Mouse (Mus musculus) MEL (cell line): ENCODE results near the gene Sh3rf3. TPM values are rescaled to one million over a fixed set of nuclear protein-coding genes. Genes with fewer than 3 reads are reported as not detected.

ENCODE experiments used
- DNase-seq: peaks from one replicate; pipeline ENCODE4 v3.0.0; 2011; ENCODE audit warnings: low read depth, low spot score
- H3K27ac ChIP-seq: 2 replicates; pipeline ENCODE4 v1.5.1; 2012; ENCODE audit warnings: low read depth, mild to moderate bottlenecking, control low read depth, low read length, moderate library complexity; ENCODE audit not compliant: control insufficient read depth
- H3K27me3 ChIP-seq, 2 experiments: fragments of 150-350 bp in 1 of 2; sonication (generic) in 1 of 2; 2 replicates each; pipeline ENCODE4 v1.6.1; 2012; ENCODE audit warnings: low read length in 2 of 2, mild to moderate bottlenecking in 2 of 2, improper control_type of control experiment in 1 of 2, moderate library complexity in 1 of 2; ENCODE audit not compliant: insufficient read depth in 2 of 2, control insufficient read depth in 1 of 2
- H3K36me3 ChIP-seq, 2 experiments: 2 replicates each; pipeline ENCODE4 v1.6.1; 2012 to 2014; ENCODE audit warnings: low read length in 2 of 2, improper control_type of control experiment in 1 of 2, inconsistent platforms in 1 of 2, mild to moderate bottlenecking in 1 of 2; ENCODE audit not compliant: insufficient read depth in 2 of 2, control insufficient read depth in 1 of 2
- H3K4me1 ChIP-seq, 2 experiments: fragments of 150-350 bp in 1 of 2; sonication (generic) in 1 of 2; 2 replicates each; pipeline ENCODE4 v1.6.1; 2012; ENCODE audit warnings: low read length in 2 of 2, improper control_type of control experiment in 1 of 2, mild to moderate bottlenecking in 1 of 2; ENCODE audit not compliant: insufficient read depth in 2 of 2, control insufficient read depth in 1 of 2
- H3K4me3 ChIP-seq, 2 experiments: fragments of 150-350 bp in 1 of 2; sonication (generic) in 1 of 2; 2 replicates each; pipeline ENCODE4 v1.5.1; 2012; ENCODE audit warnings: low read depth in 2 of 2, low read length in 2 of 2, mild to moderate bottlenecking in 2 of 2, moderate library complexity in 2 of 2, control low read depth in 1 of 2, improper control_type of control experiment in 1 of 2; ENCODE audit not compliant: control insufficient read depth in 1 of 2, insufficient read depth in 1 of 2
- H3K79me2 ChIP-seq: 2 replicates; pipeline ENCODE4 v1.6.1; 2012; ENCODE audit warnings: mild to moderate bottlenecking, low read length, moderate library complexity; ENCODE audit not compliant: control insufficient read depth, poor library complexity, insufficient read depth
- H3K9ac ChIP-seq: 2 replicates; pipeline ENCODE4 v1.6.1; 2012; ENCODE audit warnings: low read depth, mild to moderate bottlenecking, control low read depth, low read length, moderate library complexity; ENCODE audit not compliant: control insufficient read depth, poor library complexity, severe bottlenecking
- H3K9me3 ChIP-seq: fragments of 150-350 bp; sonication (generic); replicated peaks from 2 replicates; pipeline ENCODE4 v1.6.1; 2012; ENCODE audit warnings: mild to moderate bottlenecking, low read length, improper control_type of control experiment, moderate library complexity; ENCODE audit not compliant: insufficient read depth
- CHD1 ChIP-seq: IDR thresholded peaks from 2 replicates; pipeline ENCODE4 v1.6.1; 2012; ENCODE audit warnings: low read depth, mild to moderate bottlenecking, inconsistent platforms, low read length, improper control_type of control experiment
- CTCF ChIP-seq, 3 experiments: IDR thresholded peaks in 2 of 3; conservative IDR thresholded peaks in 1 of 3; 2 replicates each; pipeline ENCODE4 v1.5.1; 2011 to 2012; ENCODE audit warnings: low read length in 3 of 3, low read depth in 2 of 3, mild to moderate bottlenecking in 2 of 3, improper control_type of control experiment in 1 of 3, inconsistent platforms in 1 of 3, mixed read lengths in 1 of 3, moderate library complexity in 1 of 3; ENCODE audit not compliant: control insufficient read depth in 1 of 3, insufficient read depth in 1 of 3, poor library complexity in 1 of 3, severe bottlenecking in 1 of 3
- ETS1 ChIP-seq: IDR thresholded peaks from 2 replicates; pipeline ENCODE4 v1.6.1; 2012; ENCODE audit warnings: low read depth, mild to moderate bottlenecking, inconsistent platforms, low read length, improper control_type of control experiment, moderate library complexity
- GABPA ChIP-seq: IDR thresholded peaks from 2 replicates; pipeline ENCODE4 v1.6.1; 2012; ENCODE audit warnings: low read depth, mild to moderate bottlenecking, inconsistent platforms, low read length, improper control_type of control experiment, moderate library complexity
- HCFC1 ChIP-seq: IDR thresholded peaks from 2 replicates; pipeline ENCODE4 v1.6.1; 2012; ENCODE audit warnings: low read depth, mild to moderate bottlenecking, inconsistent platforms, low read length, improper control_type of control experiment, moderate library complexity
- JUND ChIP-seq: IDR thresholded peaks from 2 replicates; pipeline ENCODE4 v1.6.1; 2011; ENCODE audit warnings: low read depth, mild to moderate bottlenecking, improper control_type of control experiment, low read length
- MAFK ChIP-seq: IDR thresholded peaks from 2 replicates; pipeline ENCODE4 v1.6.1; 2011; ENCODE audit warnings: low read depth, mild to moderate bottlenecking, low read length, improper control_type of control experiment, borderline replicate concordance
- MAX ChIP-seq: IDR thresholded peaks from 2 replicates; pipeline ENCODE4 v1.6.1; 2011; ENCODE audit warnings: low read length, improper control_type of control experiment
- MAZ ChIP-seq: IDR thresholded peaks from 2 replicates; pipeline ENCODE4 v1.6.1; 2012; ENCODE audit warnings: low read depth, mild to moderate bottlenecking, inconsistent platforms, low read length, improper control_type of control experiment
- MEF2A ChIP-seq: IDR thresholded peaks from 2 replicates; pipeline ENCODE4 v1.6.1; 2014; ENCODE audit warnings: low read depth, mild to moderate bottlenecking, inconsistent platforms, low read length, improper control_type of control experiment; ENCODE audit not compliant: poor library complexity, insufficient replicate concordance, severe bottlenecking; ENCODE audit errors: extremely low read depth
- MYB ChIP-seq: IDR thresholded peaks from 2 replicates; pipeline ENCODE4 v1.6.1; 2011; ENCODE audit warnings: mild to moderate bottlenecking, low read depth, low read length, improper control_type of control experiment
- MYC ChIP-seq: IDR thresholded peaks from 2 replicates; pipeline ENCODE4 v1.6.1; 2011; ENCODE audit warnings: low read depth, mild to moderate bottlenecking, low read length, improper control_type of control experiment, moderate library complexity
- NELFE ChIP-seq: IDR thresholded peaks from 2 replicates; pipeline ENCODE4 v1.6.1; 2011; ENCODE audit warnings: low read depth, low read length, improper control_type of control experiment
- POLR2A ChIP-seq, 2 experiments: IDR thresholded peaks; 2 replicates each; pipeline ENCODE4 v1.6.1; 2011 to 2012; ENCODE audit warnings: low read length in 2 of 2, mild to moderate bottlenecking in 2 of 2, control low read depth in 1 of 2, improper control_type of control experiment in 1 of 2, low read depth in 1 of 2, moderate library complexity in 1 of 2; ENCODE audit not compliant: control insufficient read depth in 1 of 2, insufficient read depth in 1 of 2, poor library complexity in 1 of 2
- RAD21 ChIP-seq: IDR thresholded peaks from 2 replicates; pipeline ENCODE4 v1.6.1; 2011; ENCODE audit warnings: mild to moderate bottlenecking, low read depth, low read length, improper control_type of control experiment
- RCOR1 ChIP-seq: IDR thresholded peaks from 2 replicates; pipeline ENCODE4 v1.6.1; 2012; ENCODE audit warnings: low read depth, mild to moderate bottlenecking, inconsistent platforms, low read length, improper control_type of control experiment
- SMC3 ChIP-seq: IDR thresholded peaks from 2 replicates; pipeline ENCODE4 v1.6.1; 2011; ENCODE audit warnings: low read depth, low read length, improper control_type of control experiment
- TBP ChIP-seq: IDR thresholded peaks from 2 replicates; pipeline ENCODE4 v1.8.0; 2011; ENCODE audit warnings: low read depth, low read length, improper control_type of control experiment
- TCF12 ChIP-seq: IDR thresholded peaks from 2 replicates; pipeline ENCODE4 v1.6.1; 2014; ENCODE audit warnings: low read depth, mild to moderate bottlenecking, inconsistent platforms, low read length, improper control_type of control experiment, moderate library complexity
- UBTF ChIP-seq: IDR thresholded peaks from 2 replicates; pipeline ENCODE4 v1.6.1; 2012; ENCODE audit warnings: low read depth, mild to moderate bottlenecking, inconsistent platforms, low read length, improper control_type of control experiment, moderate library complexity, borderline replicate concordance; ENCODE audit not compliant: insufficient read depth
- USF1 ChIP-seq: IDR thresholded peaks from 2 replicates; pipeline ENCODE4 v1.6.1; 2014; ENCODE audit warnings: low read depth, mild to moderate bottlenecking, inconsistent platforms, low read length, improper control_type of control experiment, moderate library complexity
- USF2 ChIP-seq, 2 experiments: IDR thresholded peaks; 2 replicates each; pipeline ENCODE4 v1.6.1; 2011 to 2012; ENCODE audit warnings: improper control_type of control experiment in 2 of 2, low read length in 2 of 2, borderline replicate concordance in 1 of 2, inconsistent platforms in 1 of 2, low read depth in 1 of 2, mild to moderate bottlenecking in 1 of 2; ENCODE audit not compliant: insufficient read depth in 1 of 2
- ZC3H11A ChIP-seq: IDR thresholded peaks from 2 replicates; pipeline ENCODE4 v1.6.1; 2012; ENCODE audit warnings: low read depth, mild to moderate bottlenecking, inconsistent platforms, low read length, improper control_type of control experiment
- ZKSCAN1 ChIP-seq: IDR thresholded peaks from 2 replicates; pipeline ENCODE4 v1.6.1; 2012; ENCODE audit warnings: low read depth, mild to moderate bottlenecking, inconsistent platforms, low read length, improper control_type of control experiment, moderate library complexity
- ZMIZ1 ChIP-seq: IDR thresholded peaks from 2 replicates; pipeline ENCODE4 v1.6.1; 2012; ENCODE audit warnings: low read depth, mild to moderate bottlenecking, inconsistent platforms, low read length, improper control_type of control experiment, moderate library complexity
- ZNF384 ChIP-seq: IDR thresholded peaks from 2 replicates; pipeline ENCODE4 v1.6.1; 2012; ENCODE audit warnings: low read depth, mild to moderate bottlenecking, inconsistent platforms, low read length, improper control_type of control experiment
- polyA plus RNA-seq, 2 experiments: library from polyadenylated mRNA; stranded (reverse) in 1 of 2; unstranded in 1 of 2; fragments of >175 nt in 1 of 2; fragments of >200 nt in 1 of 2; gene quantifications; 2 replicates each; pipeline versions ENCODE4 v1.2.1 to v1.2.4; 2012; ENCODE audit warnings: low replicate concordance in 2 of 2, low read depth in 1 of 2; ENCODE audit not compliant: insufficient read length in 2 of 2, insufficient read depth in 1 of 2, missing spikeins in 1 of 2
- total RNA-seq: library from RNA; depleted of rRNA; stranded (reverse); fragments of 300-350 nt; gene quantifications from 2 replicates; pipeline ENCODE4 v1.2.3, GENCODE M21; 2012

Gene Sh3rf3
- total and polyA plus RNA-seq, 3 experiments = not detected

DNA sequence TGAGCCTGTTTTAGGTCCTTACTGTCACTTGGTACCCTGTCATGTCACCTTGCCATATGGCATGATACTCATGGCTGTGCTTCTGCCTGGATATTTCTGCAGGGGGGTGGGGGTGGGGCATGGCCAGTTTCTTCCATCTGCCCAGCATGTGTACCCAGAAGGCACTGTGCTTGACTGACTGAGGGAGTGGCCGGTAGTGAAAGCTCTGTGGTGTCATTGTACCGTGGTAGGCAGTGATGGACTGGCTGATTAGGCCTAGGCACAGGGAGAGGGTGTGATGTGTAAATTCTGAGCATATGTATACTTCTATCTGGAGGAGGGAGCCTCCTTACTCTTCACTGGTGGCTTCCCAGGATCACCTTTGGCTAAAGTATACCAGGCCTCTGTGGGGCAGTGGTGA is 51.6 kb downstream of the Sh3rf3 start:
- no peaks in the 10 kb centered on the region for H3K27me3 ChIP-seq
- no peak overlapping the region for H3K4me3 ChIP-seq
- DNase-seq = no peak
- H3K4me1 ChIP-seq = no peaks in the 10 kb centered on the region
- no peaks in the 10 kb centered on the region for H3K79me2 ChIP-seq
- H3K36me3 ChIP-seq = no peaks in the 10 kb centered on the region
- no peak overlapping the region for H3K27ac ChIP-seq
- no peaks in the 10 kb centered on the region for H3K9me3 ChIP-seq
- no peak overlapping the region for H3K9ac ChIP-seq
- no peak for TF ChIP-seq SMC3
- no peak for TF ChIP-seq TCF12
- no peak for TF ChIP-seq RAD21
- TF ChIP-seq ZKSCAN1 = no peak
- no peak for TF ChIP-seq ZNF384
- no peak for TF ChIP-seq MYC
- TF ChIP-seq MAZ = no peak
- no peak for TF ChIP-seq JUND
- no peak for TF ChIP-seq ETS1
- TF ChIP-seq ZMIZ1 = no peak
- TF ChIP-seq GABPA = no peak
- no peak for TF ChIP-seq CHD1
- no peak for TF ChIP-seq MYB
- TF ChIP-seq MAFK = no peak
- no peak for TF ChIP-seq ZC3H11A

DNA sequence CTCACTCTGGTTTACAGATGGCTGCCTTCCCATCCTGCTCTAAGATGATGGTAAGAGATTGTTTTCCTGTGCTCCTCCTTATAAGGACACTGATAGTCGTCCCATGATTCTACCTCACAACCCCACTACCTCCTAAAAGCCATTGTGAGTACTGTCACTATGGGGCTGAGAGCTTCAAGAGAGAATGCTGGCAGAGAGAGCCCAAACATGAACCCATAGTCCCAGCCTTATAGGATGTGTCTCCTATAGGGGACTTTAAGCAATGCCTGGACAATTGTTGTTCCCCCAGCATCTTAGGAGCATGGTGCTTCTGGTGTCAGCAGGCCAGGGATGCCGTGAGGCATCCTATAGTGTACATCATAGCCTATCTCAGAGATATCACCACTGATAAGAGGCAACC is 54.4 kb downstream of the Sh3rf3 start:
- no peaks in the 10 kb centered on the region for H3K36me3 ChIP-seq
- no peaks in the 10 kb centered on the region for H3K9me3 ChIP-seq
- TF ChIP-seq MEF2A = no peak
- no peak for TF ChIP-seq POLR2A (IDR thresholded peaks at IDR 0.05; ENCODE audit: control insufficient read depth in 1 of 2, insufficient read depth in 1 of 2, low read depth in 1 of 2, low read length in 2 of 2, poor library complexity in 1 of 2)
- TF ChIP-seq MYC = no peak
- no peak for TF ChIP-seq UBTF
- TF ChIP-seq CHD1 = no peak
- no peak for TF ChIP-seq JUND
- TF ChIP-seq MYB = no peak
- TF ChIP-seq HCFC1 = no peak
- no peak for TF ChIP-seq USF2 (IDR thresholded peaks at IDR 0.05; ENCODE audit: borderline replicate concordance in 1 of 2, insufficient read depth in 1 of 2, low read depth in 1 of 2, low read length in 2 of 2)
- no peak for TF ChIP-seq RCOR1
- no peak for TF ChIP-seq SMC3
- no peak for TF ChIP-seq TBP
- TF ChIP-seq TCF12 = no peak
- TF ChIP-seq ZKSCAN1 = no peak
- TF ChIP-seq NELFE = no peak
- no peak for TF ChIP-seq MAX
- TF ChIP-seq ZMIZ1 = no peak
- no peak for TF ChIP-seq CTCF (IDR thresholded peaks at IDR 0.05 in 2 of 3, conservative IDR thresholded peaks at IDR 0.05 in 1 of 3; ENCODE audit: control insufficient read depth in 1 of 3, insufficient read depth in 1 of 3, low read depth in 2 of 3, low read length in 3 of 3, poor library complexity in 1 of 3, severe bottlenecking in 1 of 3)
- no peak for TF ChIP-seq USF1
- H3K27me3 ChIP-seq = no peaks in the 10 kb centered on the region
- H3K9ac ChIP-seq = no peak overlapping the region
- H3K4me3 ChIP-seq = no peak overlapping the region
- no peak for DNase-seq
- no peaks in the 10 kb centered on the region for H3K79me2 ChIP-seq
- H3K27ac ChIP-seq = no peak overlapping the region
- H3K4me1 ChIP-seq = no peaks in the 10 kb centered on the region
